Mouse (Mus musculus): Measurements from ENCODE around the gene Gpatch1. TPM values are rescaled to one million over a fixed set of nuclear protein-coding genes. Genes with fewer than 3 reads are reported as not detected.
"Not testable (repeated sequence)": the region's sequence is repeated elsewhere in the genome, so short reads cannot be mapped to it uniquely, and the experiment has no call there.

The Gpatch1 gene
- polyA plus RNA-seq, 1 experiment from 2014 or later = 5.6 TPM

DNA sequence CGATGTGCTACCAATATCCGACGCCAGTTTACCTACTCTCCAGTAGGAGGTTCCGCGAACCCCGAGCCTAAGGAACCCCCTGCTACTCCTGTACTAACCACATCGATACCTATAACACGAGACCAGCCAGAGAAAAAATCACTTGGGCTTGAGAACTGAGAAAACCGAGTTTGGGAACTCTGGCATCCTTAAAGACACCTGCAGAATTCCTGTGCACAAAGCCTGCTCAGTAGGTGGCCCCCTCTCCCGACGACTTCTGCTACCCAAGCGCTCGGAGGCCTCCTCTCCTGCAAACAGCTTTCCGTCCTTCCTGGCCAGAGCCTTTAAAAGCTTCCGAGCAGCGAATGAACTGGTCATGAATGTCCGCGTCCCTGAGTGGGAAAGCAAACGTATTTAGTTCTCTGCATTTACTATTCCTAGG, 15.0 kb upstream of the Gpatch1 start:
- peak overlapping the region; percentile 78 for H3K4me3 ChIP-seq (ENCODE audit: low read depth, low read length)
- WGBS (ENCODE audit: insufficient replicate concordance) = 2% methylated on average over 19 of the region's 19 CpGs
- no peaks in the 10 kb centered on the region for H3K9me3 ChIP-seq (ENCODE audit: low read length)
- H3K27ac ChIP-seq (ENCODE audit: low read depth) = 0 out of 2 replicates have a peak overlapping the region, but pooled peaks have one; percentile 3
- H3K4me2 ChIP-seq (ENCODE audit: low read depth, low read length) = peak overlapping the region; percentile 97
- peaks cover 24% of the 10 kb centered on the region for H3K4me1 ChIP-seq (ENCODE audit: insufficient read depth)
- TF ChIP-seq CTCF (IDR thresholded peaks at IDR 0.05; ENCODE audit: low read depth) (peak; percentile 13; the same call in 1 of the 2 replicates), EP300 (IDR thresholded peaks at IDR 0.05; ENCODE audit: low read depth) (no peak)
- peaks cover 26% of the 10 kb centered on the region; the same call in 1 of the 2 replicates for H3K27me3 ChIP-seq (ENCODE audit: insufficient read depth, low read length)
- H3K36me3 ChIP-seq (replicated peaks; ENCODE audit: insufficient read depth, low read length) = no peaks in the 10 kb centered on the region
- no peak for DNase-seq
- peak overlapping the region; percentile 55 for H3K9ac ChIP-seq (replicated peaks)
- no peak for ATAC-seq

DNA sequence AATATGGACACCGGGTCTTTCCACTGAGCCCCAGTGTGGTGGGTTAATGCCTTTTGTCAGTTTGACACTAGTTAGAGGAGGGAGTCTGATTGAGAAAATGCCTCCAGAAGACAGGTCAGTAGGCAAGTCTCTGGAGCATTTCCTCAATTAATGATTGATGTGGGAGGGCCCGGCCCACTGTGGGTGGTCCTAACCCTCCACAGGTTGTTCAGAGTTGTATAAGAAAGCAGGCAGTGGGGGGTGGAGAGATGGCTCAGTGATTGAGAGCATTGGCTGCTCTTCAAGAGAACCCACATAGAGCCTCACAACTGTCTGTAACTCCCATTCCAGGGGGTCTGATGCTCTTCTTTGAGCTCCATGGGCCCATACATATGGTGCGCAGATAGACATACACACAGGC, 13.3 kb upstream of the Gpatch1 start:
- Histone ChIP-seq H3K4me2 (ENCODE audit: low read depth, low read length) (no peak overlapping the region), H3K36me3 (replicated peaks; ENCODE audit: insufficient read depth, low read length) (no peaks in the 10 kb centered on the region), H3K4me3 (ENCODE audit: low read depth, low read length) (no peak overlapping the region), H3K4me1 (ENCODE audit: insufficient read depth) (peaks cover 21% of the 10 kb centered on the region), H3K27me3 (ENCODE audit: insufficient read depth, low read length) (peaks cover 26% of the 10 kb centered on the region; the same call in 1 of the 2 replicates), H3K9ac (replicated peaks) (no peak overlapping the region), H3K27ac (ENCODE audit: low read depth) (no peak overlapping the region), H3K9me3 (ENCODE audit: low read length) (no peaks in the 10 kb centered on the region)
- no peak for DNase-seq
- no peak for ATAC-seq
- 64% methylated on average over 3 of the region's 3 CpGs for WGBS (ENCODE audit: insufficient replicate concordance)
- TF ChIP-seq EP300 (IDR thresholded peaks at IDR 0.05; ENCODE audit: low read depth) (no peak), CTCF (IDR thresholded peaks at IDR 0.05; ENCODE audit: low read depth) (no peak)

DNA sequence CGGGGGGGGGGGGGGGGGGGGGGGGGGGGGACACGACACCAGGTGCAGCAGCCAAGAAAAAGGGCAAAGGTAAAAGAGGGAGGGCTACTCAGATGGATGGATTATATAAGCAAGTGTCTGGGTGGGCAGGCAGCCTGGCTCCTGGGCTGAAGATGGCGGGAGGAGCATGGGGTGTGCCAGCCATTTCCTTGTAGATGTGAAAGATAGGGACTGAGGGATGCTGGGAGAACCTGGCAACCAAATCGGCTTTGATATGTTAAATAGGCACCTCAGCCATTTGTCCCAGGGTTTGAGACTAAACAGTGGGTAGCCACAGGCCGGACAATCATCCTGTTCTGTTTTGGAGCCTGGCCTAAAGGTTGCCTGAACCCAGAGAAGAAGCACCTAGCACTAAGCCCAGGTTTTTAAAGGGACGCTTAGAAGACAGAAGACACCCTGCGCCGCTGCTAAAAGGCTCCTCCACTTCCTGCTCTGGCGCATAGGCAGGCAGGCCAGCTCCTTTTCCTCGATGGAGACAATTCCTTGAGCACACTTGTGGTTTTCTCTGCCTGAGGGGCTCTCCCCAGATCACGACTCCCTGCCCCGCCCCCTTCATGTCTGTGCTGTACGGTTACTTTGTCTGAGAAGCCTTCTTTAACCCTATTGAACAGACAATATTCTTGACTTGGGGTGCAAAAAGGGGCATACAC, 4.6 kb upstream of the Gpatch1 start:
- Histone ChIP-seq H3K4me1 (ENCODE audit: insufficient read depth) (0 out of 2 replicates have a peak, but pooled peaks cover 3% of the 10 kb centered on the region), H3K9me3 (ENCODE audit: low read length) (no peaks in the 10 kb centered on the region), H3K27ac (ENCODE audit: low read depth) (no peak overlapping the region), H3K4me3 (ENCODE audit: low read depth, low read length) (no peak overlapping the region), H3K36me3 (replicated peaks; ENCODE audit: insufficient read depth, low read length) (no peaks in the 10 kb centered on the region), H3K27me3 (ENCODE audit: insufficient read depth, low read length) (no peaks in the 10 kb centered on the region), H3K9ac (replicated peaks) (no peak overlapping the region), H3K4me2 (ENCODE audit: low read depth, low read length) (0 out of 2 replicates have a peak overlapping the region, but pooled peaks have one; percentile 9)
- TF ChIP-seq CTCF (IDR thresholded peaks at IDR 0.05; ENCODE audit: low read depth) = no peak
- TF ChIP-seq EP300 (IDR thresholded peaks at IDR 0.05; ENCODE audit: low read depth) = no peak
- DNase-seq = no peak
- no peak for ATAC-seq
- WGBS (ENCODE audit: insufficient replicate concordance) = 18% methylated on average over 11 of the region's 13 CpGs

DNA sequence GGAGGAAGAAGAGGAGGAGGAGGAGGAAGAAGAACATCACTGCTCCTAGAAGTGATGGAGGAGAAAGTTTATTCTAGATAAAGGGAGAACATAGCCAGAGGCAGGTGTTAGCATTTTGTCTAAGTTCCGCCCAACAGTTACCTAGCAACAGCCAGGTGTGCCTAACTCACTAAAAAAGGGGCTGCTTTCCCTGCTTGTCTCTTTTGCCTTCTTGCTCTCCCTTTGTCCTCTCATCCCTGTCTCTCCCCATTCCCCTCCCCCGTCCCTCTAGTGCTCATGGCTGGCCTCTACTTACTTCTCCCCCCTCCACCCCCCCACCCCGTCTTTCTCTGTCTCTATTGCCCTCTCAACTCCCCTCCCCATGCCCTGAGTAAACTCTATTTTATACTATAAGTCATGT, 3.9 kb upstream of the Gpatch1 start:
- ATAC-seq (no peak), DNase-seq (no peak)
- no peak overlapping the region for H3K9ac ChIP-seq (replicated peaks)
- no peak overlapping the region for H3K4me3 ChIP-seq (ENCODE audit: low read depth, low read length)
- no peaks in the 10 kb centered on the region for H3K36me3 ChIP-seq (replicated peaks; ENCODE audit: insufficient read depth, low read length)
- 48% methylated on average over 3 of the region's 3 CpGs for WGBS (ENCODE audit: insufficient replicate concordance)
- no peaks in the 10 kb centered on the region for H3K9me3 ChIP-seq (ENCODE audit: low read length)
- no peak overlapping the region for H3K4me2 ChIP-seq (ENCODE audit: low read depth, low read length)
- H3K27ac ChIP-seq (ENCODE audit: low read depth) = no peak overlapping the region
- H3K27me3 ChIP-seq (ENCODE audit: insufficient read depth, low read length) = no peaks in the 10 kb centered on the region
- TF ChIP-seq EP300 (IDR thresholded peaks at IDR 0.05; ENCODE audit: low read depth) (no peak), CTCF (IDR thresholded peaks at IDR 0.05; ENCODE audit: low read depth) (no peak)
- H3K4me1 ChIP-seq (ENCODE audit: insufficient read depth) = peaks cover 9% of the 10 kb centered on the region

DNA sequence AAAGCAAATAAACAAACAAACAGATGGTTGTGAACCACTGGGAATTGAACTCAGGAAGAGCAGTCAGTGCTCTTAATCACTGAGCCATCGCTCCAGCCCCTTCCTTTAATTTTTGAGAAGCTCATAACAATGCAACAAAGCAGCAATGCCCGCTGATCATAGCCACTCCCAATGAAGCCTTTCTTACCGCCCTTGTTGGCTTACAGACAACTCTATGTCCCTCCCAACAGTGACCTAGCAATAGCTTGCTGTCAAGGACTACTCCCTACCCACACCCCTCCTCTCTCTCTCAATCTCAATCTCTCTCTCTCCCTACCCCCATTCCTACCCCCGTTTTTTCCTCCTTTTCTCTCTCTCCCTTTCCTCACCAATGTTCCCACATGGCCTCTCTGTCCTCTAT, 1.5 kb upstream of the Gpatch1 start:
- Histone ChIP-seq H3K9ac (replicated peaks) (no peak overlapping the region), H3K4me2 (ENCODE audit: low read depth, low read length) (no peak overlapping the region), H3K36me3 (replicated peaks; ENCODE audit: insufficient read depth, low read length) (no peaks in the 10 kb centered on the region), H3K27ac (ENCODE audit: low read depth) (no peak overlapping the region), H3K9me3 (ENCODE audit: low read length) (no peaks in the 10 kb centered on the region), H3K27me3 (ENCODE audit: insufficient read depth, low read length) (no peaks in the 10 kb centered on the region), H3K4me1 (ENCODE audit: insufficient read depth) (peaks cover 11% of the 10 kb centered on the region), H3K4me3 (ENCODE audit: low read depth, low read length) (no peak overlapping the region)
- 75% methylated on average over 4 of the region's 4 CpGs for WGBS (ENCODE audit: insufficient replicate concordance)
- TF ChIP-seq EP300 (IDR thresholded peaks at IDR 0.05; ENCODE audit: low read depth) (no peak), CTCF (IDR thresholded peaks at IDR 0.05; ENCODE audit: low read depth) (no peak)
- ATAC-seq (no peak), DNase-seq (no peak)

DNA sequence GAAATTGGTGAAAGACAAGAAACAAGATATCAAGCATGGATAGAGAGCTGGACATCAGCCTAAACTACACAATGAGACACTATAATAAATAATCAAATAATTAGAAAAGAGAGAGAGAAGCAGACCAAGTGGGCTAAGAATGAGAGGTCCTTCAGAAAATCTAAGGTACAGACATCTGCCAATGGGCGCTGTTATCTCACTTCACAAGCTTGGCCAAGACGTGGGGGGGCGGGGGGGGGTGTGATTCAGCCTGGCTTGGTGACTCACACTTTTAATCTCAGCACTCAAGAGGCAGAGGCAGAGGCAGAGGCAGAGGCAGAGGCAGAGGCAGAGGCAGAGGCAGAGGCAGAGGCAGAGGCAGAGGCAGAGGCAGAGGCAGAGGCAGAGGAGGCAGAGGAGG, 981 bp upstream of the Gpatch1 start:
- H3K4me1 ChIP-seq (ENCODE audit: insufficient read depth) = peaks cover 11% of the 10 kb centered on the region
- not testable (repeated sequence) for H3K36me3 ChIP-seq (replicated peaks; ENCODE audit: insufficient read depth, low read length); ATAC-seq; H3K4me2 ChIP-seq (ENCODE audit: low read depth, low read length); H3K9me3 ChIP-seq (ENCODE audit: low read length); H3K4me3 ChIP-seq (ENCODE audit: low read depth, low read length); DNase-seq; H3K27ac ChIP-seq (ENCODE audit: low read depth); H3K9ac ChIP-seq (replicated peaks); H3K27me3 ChIP-seq (ENCODE audit: insufficient read depth, low read length)
- 44% methylated on average over 3 of the region's 3 CpGs for WGBS (ENCODE audit: insufficient replicate concordance)
